Mouse (Mus musculus): ENCODE results near the gene F2r.

DNA sequence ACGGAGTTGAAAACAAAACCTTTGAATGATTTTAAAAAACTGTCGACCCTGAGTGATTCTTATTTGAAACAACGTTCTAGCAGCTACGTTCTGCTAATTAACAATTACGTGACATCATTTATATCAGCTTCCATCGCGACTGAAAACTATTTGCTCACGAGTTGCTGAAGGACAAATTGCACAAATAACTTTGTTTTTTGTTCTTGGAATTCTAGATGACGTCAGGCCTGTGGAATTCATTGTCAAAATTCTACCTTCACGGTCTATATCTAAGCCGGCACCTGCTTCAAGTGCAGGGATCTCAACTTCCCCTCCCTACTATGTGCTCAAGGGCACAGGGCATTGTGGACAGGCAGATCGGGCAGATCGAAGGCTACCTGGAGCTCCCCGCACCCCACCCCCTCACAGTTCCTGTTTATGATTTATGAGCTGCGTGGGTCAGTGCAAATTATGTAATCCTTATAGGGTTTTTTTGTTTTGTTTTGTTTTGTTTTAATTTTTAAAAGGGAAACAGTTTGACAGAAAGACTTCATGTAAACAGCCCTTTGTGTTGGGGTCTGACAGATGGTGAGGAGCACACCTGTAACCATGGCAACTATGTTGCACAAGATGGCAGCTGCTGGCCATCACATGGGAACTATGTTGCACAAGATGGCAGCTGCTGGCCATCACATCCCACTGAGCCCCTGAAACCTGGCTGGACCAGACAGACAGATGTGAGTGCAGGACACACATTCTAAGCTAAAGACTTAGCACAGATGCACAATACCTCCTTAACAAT lies 21.2 kb upstream of the F2r start:
- TF ChIP-seq CTCF (IDR thresholded peaks at IDR 0.05; ENCODE audit: control insufficient read depth, insufficient read depth, insufficient read length) = no peak
- TF ChIP-seq MAX (IDR thresholded peaks at IDR 0.05) = no peak
- peak; percentile 39 for TF ChIP-seq CEBPB (IDR thresholded peaks at IDR 0.05; ENCODE audit: low read depth)
- no peak for TF ChIP-seq MYOG (IDR thresholded peaks at IDR 0.05; ENCODE audit: control insufficient read depth, extremely low read depth, insufficient read length)
- no peak for TF ChIP-seq USF1 (IDR thresholded peaks at IDR 0.05; ENCODE audit: low read depth)
- TF ChIP-seq MYOD1 (IDR thresholded peaks at IDR 0.05; ENCODE audit: control insufficient read depth, insufficient read length, low read depth) = peak; percentile 40
